Mouse (Mus musculus) Muller cell, postnatal 12 days (primary cell): Measurements from ENCODE around the gene Acvr1b.

Source experiments
- DNase-seq: peaks from one replicate; pipeline ENCODE4 v3.0.0-alpha.2; 2015; ENCODE audit errors: inconsistent ontology term

Acvr1b gene

GRCm38 (mm10) chr15:101230503-101230902, 56.6 kb downstream of the Acvr1b start:
- no peak for DNase-seq

- DNase-seq, result no peak
Observed at GRCm38 (mm10) chr15:101230995-101231647, 57.3 kb downstream of the Acvr1b start.

GRCm38 (mm10) chr15:101231648-101232180, 57.8 kb downstream of the Acvr1b start:
- DNase-seq, result no peak

GRCm38 (mm10) chr15:101232607-101233006, 58.7 kb downstream of the Acvr1b start:
- DNase-seq, result no peak

GRCm38 (mm10) chr15:101233183-101233582, 59.3 kb downstream of the Acvr1b start:
- no peak for DNase-seq

- DNase-seq, result no peak
Observed at GRCm38 (mm10) chr15:101233641-101234275, 59.9 kb downstream of the Acvr1b start.

GRCm38 (mm10) chr15:101234611-101235341, 60.9 kb downstream of the Acvr1b start:
- no peak for DNase-seq

- DNase-seq, result no peak
Observed at GRCm38 (mm10) chr15:101235342-101235698, 61.5 kb downstream of the Acvr1b start.

GRCm38 (mm10) chr15:101235728-101236327, 62.0 kb downstream of the Acvr1b start:
- no peak for DNase-seq

- DNase-seq, result peak; percentile 66
Observed at GRCm38 (mm10) chr15:101236878-101237277, 63.0 kb downstream of the Acvr1b start.

GRCm38 (mm10) chr15:101238885-101239511, 65.1 kb downstream of the Acvr1b start:
- peak; percentile 54 for DNase-seq

GRCm38 (mm10) chr15:101239821-101240220, 66.0 kb downstream of the Acvr1b start:
- no peak for DNase-seq

GRCm38 (mm10) chr15:101240799-101241204, 66.9 kb downstream of the Acvr1b start:
- peak; percentile 88 for DNase-seq

- no peak for DNase-seq
Observed at GRCm38 (mm10) chr15:101241236-101241635, 67.4 kb downstream of the Acvr1b start.

GRCm38 (mm10) chr15:101241853-101242252, 68.0 kb downstream of the Acvr1b start:
- no peak for DNase-seq

GRCm38 (mm10) chr15:101242645-101243044, 68.8 kb downstream of the Acvr1b start:
- DNase-seq, result no peak

GRCm38 (mm10) chr15:101244012-101244411, 70.1 kb downstream of the Acvr1b start:
- DNase-seq, result no peak

- peak; percentile 98 for DNase-seq
Observed at GRCm38 (mm10) chr15:101246231-101247154, 72.6 kb downstream of the Acvr1b start.

- no peak for DNase-seq
Observed at GRCm38 (mm10) chr15:101247155-101247498, 73.3 kb downstream of the Acvr1b start.

GRCm38 (mm10) chr15:101248029-101248710, 74.3 kb downstream of the Acvr1b start:
- no peak for DNase-seq
